Mouse (Mus musculus): Measurements from ENCODE around the gene Mylk3.

GRCm38 (mm10) chr8:85313036-85313435 is 73.1 kb downstream of the Mylk3 start:
- TF ChIP-seq CTCF (IDR thresholded peaks at IDR 0.05; ENCODE audit: low read depth, low read length) (no peak), TAL1 (conservative IDR thresholded peaks at IDR 0.05; ENCODE audit: low read depth, low read length) (no peak), GATA1 (IDR thresholded peaks at IDR 0.05; ENCODE audit: borderline replicate concordance, low read length) (no peak)

All from G1E (cell line).